Mouse (Mus musculus) thymus, adult 2 months (tissue): ENCODE data around the gene Plekha5.

Experiments
- CTCF ChIP-seq: fragments of 200-500 bp; IDR thresholded peaks from 2 replicates; pipeline ENCODE4 v1.5.1; 2012; ENCODE audit warnings: mild to moderate bottlenecking, control low read depth, low read length, moderate library complexity, borderline replicate concordance; ENCODE audit not compliant: control insufficient read depth, poor library complexity, insufficient read depth; ENCODE audit errors: extremely low read depth
- POLR2A ChIP-seq: fragments of 200-500 bp; IDR thresholded peaks from 2 replicates; pipeline ENCODE4 v1.6.1; 2012; ENCODE audit warnings: mild to moderate bottlenecking, low read length, control low read depth, moderate library complexity; ENCODE audit not compliant: control insufficient read depth, poor library complexity, insufficient read depth; ENCODE audit errors: extremely low read depth

DNA sequence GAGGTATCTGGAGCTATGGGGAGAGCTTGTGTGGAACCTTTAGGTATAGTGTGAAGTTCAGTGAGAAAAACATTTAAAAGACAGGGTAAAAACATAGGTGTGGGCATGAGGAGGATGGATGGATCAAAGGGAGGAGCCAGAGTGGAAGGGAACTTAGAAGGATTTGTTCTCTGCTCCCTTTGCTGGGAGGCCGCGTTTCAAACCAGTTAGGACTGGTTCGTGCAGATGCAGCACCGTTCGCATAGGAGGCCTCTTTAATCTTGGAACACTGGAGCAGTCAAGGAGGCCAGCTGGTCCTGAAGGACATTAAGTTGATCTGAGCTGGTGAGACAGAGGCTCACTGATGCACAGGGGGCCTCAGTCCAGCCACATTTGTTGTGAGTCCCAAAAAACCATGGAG is 175.5 kb downstream of the Plekha5 start:
- TF ChIP-seq POLR2A, result no peak
- TF ChIP-seq CTCF, result no peak
